Mouse (Mus musculus) left cerebral cortex, postnatal 14 days (tissue): ENCODE measurements around the gene Col4a6. TPM values are rescaled to one million over a fixed set of nuclear protein-coding genes. Genes with fewer than 3 reads are reported as not detected.

Experiments
- DNase-seq, 2 experiments: peaks; one replicate each; pipeline ENCODE4 v3.0.0; 2021 to 2022; ENCODE audit warnings: low spot score in 2 of 2, mixed read lengths in 1 of 2
- intact Hi-C: fragments of 180-260 bp; cut with DNase I; formaldehyde crosslinking; loops from one replicate; pipeline ENCODE4 v1.15.1; 2025
- total RNA-seq, 2 experiments: library from RNA; stranded (reverse); gene quantifications; 2 replicates each; pipeline ENCODE4 v1.2.3; 2021

The Col4a6 gene
- total RNA-seq, 2 experiments from 2014 or later, result 1.4 to 2.3 TPM

DNA sequence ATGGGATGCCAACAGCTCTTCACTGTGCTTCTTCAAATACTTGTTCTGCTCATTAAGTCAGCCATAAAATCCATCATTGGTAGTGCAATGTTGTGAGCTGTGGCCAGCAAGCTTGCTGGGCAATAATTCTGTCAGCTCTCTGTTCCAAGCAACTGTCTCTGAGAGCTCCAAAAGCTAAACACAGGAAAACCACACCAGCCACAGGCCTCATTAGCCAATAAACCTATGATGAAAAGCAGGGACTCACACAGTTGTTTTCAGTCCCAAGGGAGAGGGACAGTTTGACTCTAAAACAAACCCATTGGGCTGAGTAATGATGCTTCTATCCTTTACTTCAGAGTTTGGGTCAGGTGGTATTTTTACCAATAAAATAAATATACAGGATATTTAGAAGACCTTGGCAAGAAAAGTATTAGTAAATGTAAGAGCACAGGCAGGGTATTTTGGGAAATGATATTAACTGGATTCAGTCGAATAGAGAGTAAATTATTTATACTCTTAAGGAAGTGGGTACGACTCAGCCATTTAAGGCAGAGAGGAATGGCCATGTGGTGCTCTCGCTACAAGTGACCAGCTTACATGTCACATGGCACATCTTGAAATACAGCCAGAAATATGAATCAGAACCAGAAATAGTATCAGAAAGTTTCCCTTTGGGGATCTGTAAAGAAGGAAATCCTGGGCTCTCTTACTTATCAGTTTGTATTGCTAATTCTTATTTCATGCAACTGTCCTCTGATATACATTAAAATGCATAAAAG is 181.0 kb downstream of the Col4a6 start:
- intact Hi-C loops, result no loop called here

GRCm38 (mm10) chrX:141276397-141276796 is 197.5 kb downstream of the Col4a6 start:
- intact Hi-C loops, result no loop called here

More for the DNA sequence above, 181.0 kb downstream of the Col4a6 start:
- DNase-seq, result no peak

DNA sequence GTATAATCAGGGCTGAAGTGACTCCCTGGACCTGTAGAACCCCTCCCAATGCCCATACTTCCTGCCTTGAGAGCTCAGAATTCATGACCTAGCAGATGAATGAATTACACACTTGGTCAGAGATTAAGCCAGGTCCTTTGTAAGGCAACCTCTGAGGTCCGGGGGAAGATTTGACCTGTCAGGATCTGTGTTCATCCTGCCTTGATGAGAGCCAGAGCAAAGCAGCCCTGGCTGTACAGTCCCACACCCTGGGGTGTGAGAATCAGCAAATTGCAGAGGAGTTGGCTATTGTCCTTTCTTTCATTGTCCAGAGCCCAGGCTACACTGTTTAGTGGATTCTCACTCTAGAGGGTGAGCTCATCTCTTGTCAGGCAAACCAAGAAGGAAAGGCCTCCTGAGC is 207.9 kb downstream of the Col4a6 start:
- intact Hi-C loops, result no loop called here
- DNase-seq, result no peak

More at GRCm38 (mm10) chrX:141276397-141276796, 197.5 kb downstream of the Col4a6 start:
- DNase-seq, result no peak

- intact Hi-C loops, result no loop called here
- no peak for DNase-seq
These were observed 224.2 kb downstream of the Col4a6 start for GRCm38 (mm10) chrX:141249636-141250035.

GRCm38 (mm10) chrX:141236564-141237333 is 237.1 kb downstream of the Col4a6 start:
- intact Hi-C loops, result no loop called here
- peak; percentile 7 to 19 for DNase-seq

DNA sequence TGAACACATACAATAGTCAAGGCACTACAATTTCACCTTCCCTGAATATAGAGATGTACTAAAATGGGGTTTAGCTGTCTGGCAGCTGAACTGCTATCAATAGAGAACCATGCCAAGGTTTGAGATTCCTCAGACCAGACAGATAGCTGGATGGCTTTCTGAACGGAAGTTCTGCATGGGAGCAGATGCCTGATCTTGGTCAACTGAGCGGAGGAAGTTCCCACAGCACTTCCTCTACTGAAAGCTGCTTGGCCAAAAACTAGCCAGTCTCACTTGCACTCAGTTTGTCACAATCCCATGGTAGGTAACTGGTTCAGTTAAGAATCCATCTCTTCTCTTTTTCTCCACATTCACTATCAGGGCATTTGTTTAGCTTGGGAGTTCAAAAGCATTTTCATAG is 245.7 kb downstream of the Col4a6 start:
- intact Hi-C loops, result no loop called here
- no peak for DNase-seq

- peak; percentile 51 to 60 for DNase-seq
- intact Hi-C loops, result no loop called here
These were observed 261.1 kb downstream of the Col4a6 start for GRCm38 (mm10) chrX:141212802-141213201.

DNA sequence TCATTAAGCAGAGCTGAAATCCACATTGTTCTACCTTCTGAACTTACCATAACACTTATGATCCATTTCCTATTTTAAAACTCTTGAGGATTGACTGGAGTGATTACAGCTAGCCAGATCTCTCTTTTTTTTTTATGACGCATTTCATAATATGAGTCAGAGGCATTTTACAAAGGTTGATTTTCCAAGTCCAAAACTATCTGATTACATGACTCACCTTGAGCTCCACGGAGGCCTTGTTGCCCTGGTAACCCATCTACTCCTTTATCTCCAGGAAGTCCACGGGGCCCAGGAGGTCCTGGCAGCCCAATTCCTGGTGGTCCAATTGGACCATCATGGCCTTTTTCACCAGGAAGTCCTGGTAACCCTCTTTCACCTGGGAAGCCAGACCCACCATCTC is 274.9 kb downstream of the Col4a6 start:
- intact Hi-C loops, result no loop called here
- no peak for DNase-seq

GRCm38 (mm10) chrX:141195036-141195435 is 278.8 kb downstream of the Col4a6 start:
- intact Hi-C loops, result no loop called here
- DNase-seq, result no peak

GRCm38 (mm10) chrX:141175353-141175752 is 298.5 kb downstream of the Col4a6 start:
- peak; percentile 30 to 55 for DNase-seq
- intact Hi-C loops, result no loop called here

GRCm38 (mm10) chrX:141165067-141165466 is 308.8 kb downstream of the Col4a6 start:
- no peak for DNase-seq
- intact Hi-C loops, result no loop called here

DNA sequence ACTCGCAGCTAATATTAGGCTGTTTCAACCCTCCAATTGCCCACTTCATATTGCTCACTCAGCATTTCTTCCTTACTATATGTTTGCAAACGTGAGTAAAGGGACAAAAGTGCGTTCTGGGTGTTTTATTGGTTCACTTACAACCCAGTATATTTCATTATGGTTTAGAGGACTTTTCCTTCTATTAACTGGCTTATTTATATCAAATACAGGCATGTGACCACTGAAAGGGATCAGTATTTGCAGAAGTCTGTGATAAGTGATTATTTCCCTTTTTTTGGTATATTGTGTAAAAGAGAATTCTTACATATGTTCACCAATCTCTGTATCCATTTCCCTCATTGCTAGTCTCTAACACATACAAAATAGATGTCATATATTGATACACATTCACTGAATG is 313.5 kb downstream of the Col4a6 start:
- no peak for DNase-seq
- intact Hi-C loops, result no loop called here

GRCm38 (mm10) chrX:141158160-141158559 is 315.7 kb downstream of the Col4a6 start:
- DNase-seq, result peak; percentile 14 to 16
- intact Hi-C loops, result no loop called here

GRCm38 (mm10) chrX:141157626-141158025 is 316.2 kb downstream of the Col4a6 start:
- intact Hi-C loops, result no loop called here
- no peak for DNase-seq

GRCm38 (mm10) chrX:141156696-141157095 is 317.2 kb downstream of the Col4a6 start:
- DNase-seq, result peak in 1 of 2 experiments; percentile 12
- intact Hi-C loops, result no loop called here

GRCm38 (mm10) chrX:141151182-141151581 is 322.7 kb downstream of the Col4a6 start:
- intact Hi-C loops, result no loop called here
- DNase-seq, result no peak

DNA sequence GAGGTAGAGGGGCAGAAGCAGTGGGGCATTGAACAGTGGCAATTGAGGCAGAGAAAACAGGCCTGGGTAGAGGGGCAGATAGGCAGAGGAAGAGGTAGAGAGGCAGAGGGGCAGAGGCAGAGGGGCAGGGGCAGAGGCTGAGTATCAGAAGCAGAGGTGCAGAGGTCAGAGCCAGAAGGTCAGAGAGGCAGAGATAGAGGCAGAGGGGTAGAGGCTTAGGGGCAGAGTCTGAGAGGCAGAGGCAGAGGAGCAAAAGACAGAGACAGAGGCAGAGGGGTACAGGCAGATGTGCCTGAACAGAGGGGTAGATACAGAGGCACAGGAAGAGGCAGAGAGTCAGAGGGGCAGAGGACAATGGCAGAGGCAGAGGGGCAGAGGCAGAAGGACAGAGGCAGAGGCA is 323.6 kb downstream of the Col4a6 start:
- intact Hi-C loops, result no loop called here
- no peak for DNase-seq

- intact Hi-C loops, result no loop called here
- no peak for DNase-seq
These were observed 324.2 kb downstream of the Col4a6 start for GRCm38 (mm10) chrX:141149705-141150104.
